Mouse (Mus musculus): Measurements from ENCODE around the gene Wdr26.

DNA sequence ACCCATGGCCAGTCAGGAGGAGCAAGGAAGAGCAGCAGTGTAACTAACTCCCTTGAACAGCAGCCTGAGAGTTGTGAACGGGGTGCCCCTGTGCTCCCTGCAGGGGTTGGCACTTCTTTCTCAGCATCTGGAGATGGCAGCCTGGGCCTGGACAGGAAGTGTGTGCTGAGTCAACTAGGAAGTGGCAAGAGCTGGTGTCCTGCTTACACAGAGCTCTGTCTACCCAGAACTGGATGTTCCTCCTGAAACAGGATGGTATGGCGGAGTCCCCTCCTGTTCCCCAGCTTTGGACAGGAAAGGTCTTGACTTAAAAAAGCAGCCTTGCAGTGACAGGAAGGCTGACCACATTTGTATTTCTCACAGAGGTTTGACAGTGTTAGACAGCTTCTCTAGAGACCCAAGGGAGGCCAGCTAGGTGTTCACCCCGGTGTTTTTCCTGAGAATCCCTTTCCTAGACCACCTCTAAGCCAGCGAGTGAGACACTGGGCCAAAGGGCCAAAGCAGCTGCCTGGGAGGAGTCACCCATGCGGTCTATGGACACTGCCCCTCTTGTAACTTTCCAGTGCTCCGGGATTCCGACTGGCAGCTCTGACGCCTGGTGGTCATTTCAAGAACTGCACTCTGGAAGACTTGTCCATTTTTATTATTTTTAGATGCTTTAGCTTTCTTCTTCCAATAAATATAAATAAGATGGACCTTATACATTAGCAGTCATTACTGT lies 20.7 kb upstream of the Wdr26 start:
- TF ChIP-seq POLR2A (IDR thresholded peaks at IDR 0.05; ENCODE audit: low read depth, low read length) (no peak), CTCF (IDR thresholded peaks at IDR 0.05; ENCODE audit: borderline replicate concordance, insufficient read depth, low read length) (no peak)
